Mouse (Mus musculus): Measurements from ENCODE around the gene Laptm4a. TPM values are rescaled to one million over a fixed set of nuclear protein-coding genes. Genes with fewer than 3 reads are reported as not detected.
A peak's percentile ranks its signal among the peaks of the same experiment; 100 is the strongest.

Laptm4a gene
- polyA plus RNA-seq, 1 experiment from 2014 or later: 69.2 TPM

DNA sequence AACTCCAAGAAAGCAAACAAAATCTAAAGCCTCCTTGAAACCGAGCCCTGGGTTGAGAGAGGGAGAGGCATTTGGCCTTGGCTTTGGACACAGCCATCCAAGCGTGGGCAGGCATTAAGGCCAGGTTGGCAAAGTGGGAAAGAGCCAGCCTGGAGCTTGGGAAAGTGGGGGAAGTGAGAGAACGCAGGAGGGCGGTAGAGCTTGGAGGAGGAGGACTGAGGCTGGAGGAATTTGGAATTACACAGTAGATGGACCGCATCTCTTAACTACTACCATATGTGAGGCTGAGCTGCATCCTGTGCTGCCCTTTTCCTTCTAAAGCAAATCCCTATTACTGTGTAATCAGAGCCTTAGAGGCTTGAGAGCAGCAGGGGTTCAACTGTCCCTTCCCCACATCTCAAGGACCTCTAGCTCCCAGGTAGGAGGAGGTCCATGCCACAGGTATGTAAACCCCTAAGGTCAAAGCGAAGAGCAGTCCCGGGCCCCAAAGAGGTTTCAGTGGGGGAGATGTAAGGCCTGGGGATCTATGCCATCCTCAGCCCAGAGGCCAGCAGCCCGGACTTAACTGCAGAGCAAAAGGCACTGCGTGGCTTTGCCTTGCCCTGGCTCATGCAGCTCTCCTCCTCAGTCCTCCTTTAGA, 7.6 kb upstream of the Laptm4a start:
- 68% methylated on average over 9 of the region's 9 CpGs for WGBS (ENCODE audit: insufficient replicate concordance)

DNA sequence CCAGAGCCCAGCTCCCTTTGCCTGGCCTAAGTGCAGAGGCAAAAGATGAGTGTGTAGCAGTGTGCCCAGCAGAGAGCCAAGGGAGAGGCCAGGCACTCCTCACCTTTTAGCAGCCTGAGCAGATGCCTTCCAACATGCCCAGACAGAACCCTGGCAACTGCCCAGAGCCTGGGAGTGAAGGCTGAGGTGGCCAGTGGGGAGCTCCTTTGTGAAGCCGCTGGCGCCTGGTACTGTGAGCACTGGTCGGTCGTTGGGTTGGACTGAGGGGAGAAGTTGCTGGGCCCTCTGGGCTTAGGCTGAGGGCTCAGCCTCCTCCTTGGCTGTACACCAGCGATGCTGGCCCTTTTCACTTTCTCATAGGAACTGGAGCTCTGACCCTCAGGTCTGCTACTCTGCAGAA, 5.1 kb upstream of the Laptm4a start:
- Histone ChIP-seq H3K9ac (no peak overlapping the region), H3K4me3 (replicated peaks) (no peak overlapping the region), H3K9me3 (replicated peaks) (no peaks in the 10 kb centered on the region), H3K4me1 (replicated peaks) (peaks cover 11% of the 10 kb centered on the region), H3K4me2 (no peak overlapping the region), H3K36me3 (replicated peaks) (no peaks in the 10 kb centered on the region), H3K27me3 (no peaks in the 10 kb centered on the region), H3K27ac (replicated peaks) (no peak overlapping the region)
- ATAC-seq (ENCODE audit: insufficient read depth): no peak
- 53% methylated on average over 5 of the region's 5 CpGs for WGBS (ENCODE audit: insufficient replicate concordance)

More for the DNA sequence above, 7.6 kb upstream of the Laptm4a start:
- Histone ChIP-seq H3K36me3 (replicated peaks) (no peaks in the 10 kb centered on the region), H3K9ac (no peak overlapping the region), H3K27me3 (no peaks in the 10 kb centered on the region), H3K4me1 (replicated peaks) (no peaks in the 10 kb centered on the region; the same call in 1 of the 2 replicates), H3K27ac (replicated peaks) (no peak overlapping the region), H3K4me2 (no peak overlapping the region), H3K4me3 (replicated peaks) (no peak overlapping the region), H3K9me3 (replicated peaks) (no peaks in the 10 kb centered on the region)
- ATAC-seq (ENCODE audit: insufficient read depth): no peak

DNA sequence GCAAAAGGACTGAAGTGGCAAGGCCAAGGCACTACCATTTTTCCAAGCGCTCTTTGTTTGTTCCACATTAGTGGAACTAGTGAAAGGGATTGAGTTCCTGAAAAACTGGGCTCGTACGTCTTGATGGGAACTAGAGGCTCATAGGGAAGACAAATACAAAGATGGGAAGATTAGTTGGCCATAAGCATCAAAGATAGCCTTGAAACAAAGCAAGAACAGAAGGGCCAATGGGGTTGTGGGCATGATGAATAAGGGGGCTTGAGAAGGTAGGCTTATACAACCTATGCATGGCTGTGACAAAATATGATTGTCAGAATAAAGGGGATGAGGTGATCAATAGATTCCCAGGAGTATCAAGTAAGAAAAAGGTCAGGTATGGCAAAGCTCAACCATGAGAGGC, 2.2 kb upstream of the Laptm4a start:
- no peak for ATAC-seq (ENCODE audit: insufficient read depth)
- H3K27me3 ChIP-seq: no peaks in the 10 kb centered on the region
- H3K27ac ChIP-seq (replicated peaks): no peak overlapping the region
- no peak overlapping the region for H3K4me3 ChIP-seq (replicated peaks)
- 71% methylated on average over 3 of the region's 3 CpGs for WGBS (ENCODE audit: insufficient replicate concordance)
- H3K9ac ChIP-seq: no peak overlapping the region
- no peak overlapping the region for H3K4me2 ChIP-seq
- H3K36me3 ChIP-seq (replicated peaks): no peaks in the 10 kb centered on the region
- peaks cover 29% of the 10 kb centered on the region for H3K4me1 ChIP-seq (replicated peaks)
- no peaks in the 10 kb centered on the region for H3K9me3 ChIP-seq (replicated peaks)

DNA sequence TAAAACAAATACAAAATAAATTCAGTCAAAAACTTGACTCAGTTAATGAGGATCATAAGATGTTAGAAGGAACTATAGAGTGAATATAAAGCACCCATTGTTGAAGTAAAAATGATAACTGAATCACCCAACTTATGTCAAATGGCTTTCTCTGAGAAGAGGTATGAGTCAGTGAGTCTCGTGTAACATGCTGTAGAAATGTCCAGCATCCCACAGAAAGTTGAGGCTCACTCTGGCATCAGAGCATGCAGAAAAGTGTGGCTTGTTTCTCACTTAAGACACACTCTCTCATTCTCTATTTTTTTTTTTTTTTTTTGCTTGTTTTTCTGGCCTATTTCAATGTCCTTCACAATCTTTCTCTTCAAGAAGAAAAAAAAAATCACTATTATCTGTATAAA, 469 bp upstream of the Laptm4a start:
- peak overlapping the region; percentile 92 for H3K27ac ChIP-seq (replicated peaks)
- H3K4me3 ChIP-seq (replicated peaks): peak overlapping the region; percentile 69
- ATAC-seq (ENCODE audit: insufficient read depth): no peak
- H3K27me3 ChIP-seq: no peaks in the 10 kb centered on the region
- WGBS (ENCODE audit: insufficient replicate concordance): 16% methylated on average over 1 of the region's 1 CpGs
- H3K36me3 ChIP-seq (replicated peaks): peaks cover 6% of the 10 kb centered on the region; the same call in 1 of the 2 replicates
- H3K9ac ChIP-seq: peak overlapping the region; percentile 73
- H3K9me3 ChIP-seq (replicated peaks): no peaks in the 10 kb centered on the region
- peak overlapping the region; percentile 83 for H3K4me2 ChIP-seq
- H3K4me1 ChIP-seq (replicated peaks): peaks cover 34% of the 10 kb centered on the region

DNA sequence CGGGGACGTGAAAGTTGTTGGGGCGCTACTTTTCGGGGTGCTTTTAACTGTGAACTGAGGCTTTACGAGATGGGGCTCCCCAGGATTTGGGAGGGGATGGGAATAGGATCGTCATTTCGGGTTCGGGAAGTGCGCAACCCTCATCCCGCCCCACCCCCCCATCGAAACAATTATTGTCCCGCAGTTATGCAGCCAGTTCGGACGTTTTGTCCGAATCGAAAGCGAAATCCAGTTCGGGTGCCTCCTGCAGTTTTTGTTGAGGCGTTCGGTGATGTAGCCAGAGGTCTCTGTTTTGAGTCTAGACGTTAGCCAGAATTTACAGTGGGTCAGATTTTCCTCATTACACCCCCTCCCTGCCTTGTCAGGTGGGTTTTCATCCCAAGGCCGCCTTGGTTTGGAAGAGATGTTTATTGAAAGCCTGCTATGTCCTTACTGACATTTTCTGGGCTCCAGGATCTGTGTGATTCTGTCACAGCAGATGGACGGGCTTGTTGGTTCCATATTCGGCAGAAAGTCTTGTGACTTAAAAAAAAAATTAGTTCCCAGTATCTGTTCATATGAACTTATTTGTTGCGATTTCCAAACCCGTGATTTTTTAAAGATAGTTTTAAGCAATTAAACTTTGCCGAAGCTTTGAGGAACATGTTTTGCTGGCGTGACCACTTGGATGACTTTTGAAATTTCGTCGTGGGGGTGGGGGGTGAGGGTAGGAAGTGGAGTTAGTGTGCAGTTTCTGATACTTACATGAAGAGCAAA, 1.1 kb downstream of the Laptm4a start:
- Histone ChIP-seq H3K9me3 (replicated peaks) (no peaks in the 10 kb centered on the region), H3K27ac (replicated peaks) (peak overlapping the region; percentile 92), H3K4me2 (peak overlapping the region; percentile 83), H3K27me3 (no peaks in the 10 kb centered on the region), H3K36me3 (replicated peaks) (peaks cover 9% of the 10 kb centered on the region; the same call in 1 of the 2 replicates), H3K4me3 (replicated peaks) (peak overlapping the region; percentile 69), H3K9ac (peak overlapping the region; percentile 73), H3K4me1 (replicated peaks) (peaks cover 34% of the 10 kb centered on the region)
- 1% methylated on average over 30 of the region's 30 CpGs for WGBS (ENCODE audit: insufficient replicate concordance)
- ATAC-seq (ENCODE audit: insufficient read depth): no peak

DNA sequence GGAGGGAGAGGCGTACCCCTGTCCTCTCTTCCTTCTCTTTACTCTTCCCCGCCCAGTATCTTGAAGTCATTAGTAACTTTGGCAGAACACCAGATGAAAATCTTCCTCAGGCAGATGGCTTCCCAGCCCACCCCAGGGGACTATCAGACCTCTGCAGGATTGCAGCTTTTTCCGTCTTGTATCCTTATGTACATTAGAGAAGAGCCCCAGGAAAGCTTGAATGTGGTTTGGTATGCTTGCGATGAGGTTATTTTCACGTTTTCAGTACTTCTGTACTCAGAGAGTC, 1.6 kb downstream of the Laptm4a start:
- H3K27me3 ChIP-seq: no peaks in the 10 kb centered on the region
- peaks cover 9% of the 10 kb centered on the region; the same call in 1 of the 2 replicates for H3K36me3 ChIP-seq (replicated peaks)
- ATAC-seq (ENCODE audit: insufficient read depth): no peak
- H3K9me3 ChIP-seq (replicated peaks): no peaks in the 10 kb centered on the region
- H3K4me2 ChIP-seq: peak overlapping the region; percentile 83
- peak overlapping the region; percentile 73 for H3K9ac ChIP-seq
- WGBS (ENCODE audit: insufficient replicate concordance): 5% methylated on average over 5 of the region's 5 CpGs
- peak overlapping the region; percentile 92 for H3K27ac ChIP-seq (replicated peaks)
- peak overlapping the region; percentile 69 for H3K4me3 ChIP-seq (replicated peaks)
- H3K4me1 ChIP-seq (replicated peaks): peaks cover 34% of the 10 kb centered on the region

DNA sequence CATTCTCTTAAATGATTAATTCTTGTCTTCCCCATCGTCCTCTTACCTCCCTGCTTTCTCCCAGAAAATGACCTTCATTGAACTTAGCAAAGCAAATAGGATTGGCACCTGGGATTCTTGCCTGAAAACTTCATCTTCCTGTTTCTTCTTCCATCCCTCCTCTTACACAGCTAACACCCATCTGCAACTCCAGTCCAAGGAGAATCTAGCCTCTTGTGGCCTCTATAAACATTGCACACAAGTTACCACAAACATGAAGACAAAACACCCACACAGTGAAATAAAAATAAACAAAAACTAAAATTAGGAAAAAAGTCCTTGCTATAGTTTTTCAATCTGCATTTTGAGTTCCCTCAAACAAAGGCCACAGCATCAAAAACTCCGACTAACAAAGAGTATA, 2.1 kb downstream of the Laptm4a start:
- H3K9me3 ChIP-seq (replicated peaks): no peaks in the 10 kb centered on the region
- no peaks in the 10 kb centered on the region for H3K27me3 ChIP-seq
- peaks cover 36% of the 10 kb centered on the region for H3K4me1 ChIP-seq (replicated peaks)
- no peak for ATAC-seq (ENCODE audit: insufficient read depth)
- H3K9ac ChIP-seq: peak overlapping the region; percentile 28; the same call in 1 of the 2 replicates
- 47% methylated on average over 2 of the region's 2 CpGs for WGBS (ENCODE audit: insufficient replicate concordance)
- H3K4me3 ChIP-seq (replicated peaks): peak overlapping the region; percentile 69
- H3K27ac ChIP-seq (replicated peaks): peak overlapping the region; percentile 92
- peak overlapping the region; percentile 83 for H3K4me2 ChIP-seq
- peaks cover 11% of the 10 kb centered on the region; the same call in 1 of the 2 replicates for H3K36me3 ChIP-seq (replicated peaks)

DNA sequence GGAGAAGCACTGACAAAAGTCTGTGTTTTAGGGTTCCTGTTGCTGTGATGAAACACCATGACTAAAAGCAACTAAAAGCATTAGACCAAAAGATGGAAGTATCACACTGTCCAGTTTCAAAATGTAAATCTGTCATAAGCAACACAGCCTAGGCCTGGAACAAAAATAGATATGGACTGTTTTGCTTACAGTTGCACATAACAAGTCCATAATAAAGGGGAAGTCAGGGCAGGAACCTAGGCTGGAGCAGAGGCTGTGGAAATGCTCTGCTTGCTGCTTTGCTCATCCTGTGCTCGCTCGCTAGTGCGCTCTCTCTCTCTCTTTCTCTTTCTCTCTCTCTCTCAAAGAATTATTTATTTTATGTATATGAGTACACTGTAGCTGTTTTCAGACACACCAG, 6.2 kb downstream of the Laptm4a start:
- Histone ChIP-seq H3K9me3 (replicated peaks) (no peaks in the 10 kb centered on the region), H3K4me2 (no peak overlapping the region; the same call in 1 of the 2 replicates), H3K9ac (no peak overlapping the region), H3K4me1 (replicated peaks) (peaks cover 47% of the 10 kb centered on the region), H3K27me3 (no peaks in the 10 kb centered on the region), H3K27ac (replicated peaks) (no peak overlapping the region), H3K4me3 (replicated peaks) (no peak overlapping the region), H3K36me3 (replicated peaks) (peaks cover 20% of the 10 kb centered on the region; the same call in 1 of the 2 replicates)
- ATAC-seq (ENCODE audit: insufficient read depth): no peak
- WGBS (ENCODE audit: insufficient replicate concordance): 67% methylated on average over 3 of the region's 3 CpGs

DNA sequence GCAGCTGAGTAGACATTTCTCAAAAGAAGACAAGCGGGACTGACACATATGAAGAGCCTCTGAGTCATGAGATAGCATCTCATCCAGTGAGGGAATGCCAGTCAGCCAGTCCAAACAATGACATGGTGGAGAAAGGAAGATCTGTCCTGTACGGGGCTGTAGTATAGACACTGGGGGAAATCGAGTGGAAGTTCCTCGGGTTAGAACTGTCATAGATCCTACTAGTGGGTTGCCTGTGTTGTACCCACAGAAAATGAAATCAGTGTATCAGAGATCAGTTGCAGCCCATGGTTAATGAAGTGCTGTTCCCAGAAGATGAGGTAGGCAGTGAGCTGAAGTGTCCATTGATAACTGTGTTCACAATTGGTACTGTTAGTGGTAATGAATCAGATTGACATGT, 7.3 kb downstream of the Laptm4a start:
- Histone ChIP-seq H3K36me3 (replicated peaks) (peaks cover 27% of the 10 kb centered on the region), H3K4me3 (replicated peaks) (no peak overlapping the region), H3K9ac (no peak overlapping the region), H3K27me3 (no peaks in the 10 kb centered on the region), H3K4me1 (replicated peaks) (peaks cover 35% of the 10 kb centered on the region), H3K27ac (replicated peaks) (no peak overlapping the region), H3K9me3 (replicated peaks) (no peaks in the 10 kb centered on the region), H3K4me2 (no peak overlapping the region)
- ATAC-seq (ENCODE audit: insufficient read depth): no peak
- whole genome bisulfite sequencing (ENCODE audit: insufficient replicate concordance): 64% methylated on average over 4 of the region's 4 CpGs

DNA sequence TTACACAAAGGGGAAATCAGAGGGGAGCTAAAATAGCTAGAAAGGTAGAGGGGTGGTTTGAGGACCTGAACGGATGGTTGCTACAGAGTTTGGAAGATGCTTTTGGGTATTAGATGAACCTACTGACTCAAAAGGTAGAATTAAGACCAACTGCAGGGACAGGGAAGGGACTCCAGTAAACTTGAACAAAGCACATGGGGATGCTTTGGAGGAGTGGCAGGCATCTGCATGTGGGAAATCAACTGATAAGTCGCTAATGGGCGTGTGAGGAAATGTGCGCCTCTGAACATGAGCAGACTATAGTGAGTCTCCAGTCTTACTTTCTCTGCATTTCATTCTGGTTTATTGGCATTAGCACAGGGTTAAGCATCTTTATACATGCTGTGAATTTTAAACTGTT, 9.6 kb downstream of the Laptm4a start:
- Histone ChIP-seq H3K36me3 (replicated peaks) (peaks cover 40% of the 10 kb centered on the region), H3K4me2 (0 out of 2 replicates have a peak overlapping the region, but pooled peaks have one; percentile 11), H3K9ac (no peak overlapping the region), H3K27me3 (no peaks in the 10 kb centered on the region), H3K27ac (replicated peaks) (no peak overlapping the region), H3K9me3 (replicated peaks) (no peaks in the 10 kb centered on the region), H3K4me1 (replicated peaks) (peaks cover 25% of the 10 kb centered on the region), H3K4me3 (replicated peaks) (no peak overlapping the region)
- WGBS (ENCODE audit: insufficient replicate concordance): 29% methylated on average over 4 of the region's 4 CpGs
- no peak for ATAC-seq (ENCODE audit: insufficient read depth)

DNA sequence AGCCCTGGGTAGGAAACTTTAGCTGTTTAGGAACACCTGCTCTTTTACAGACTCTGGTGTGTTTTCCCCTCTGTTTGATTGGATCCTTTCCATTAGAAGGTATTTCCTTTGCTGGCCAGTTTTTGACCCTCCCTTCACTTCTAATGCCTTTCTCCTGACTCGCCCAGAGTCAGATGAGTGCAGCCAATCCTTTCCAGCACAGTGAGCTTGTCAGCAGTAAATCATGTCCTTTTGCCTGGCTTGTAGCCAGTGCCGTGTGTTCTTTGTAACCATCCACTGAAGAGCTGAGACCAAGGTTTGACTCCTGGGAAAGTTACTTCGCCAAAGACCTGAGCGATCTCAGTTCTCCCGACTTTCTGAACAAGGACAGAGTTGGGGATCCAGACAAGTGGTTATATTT, 13.9 kb downstream of the Laptm4a start:
- Histone ChIP-seq H3K4me1 (replicated peaks) (peaks cover 12% of the 10 kb centered on the region), H3K4me3 (replicated peaks) (no peak overlapping the region), H3K9ac (no peak overlapping the region), H3K27ac (replicated peaks) (no peak overlapping the region), H3K36me3 (replicated peaks) (peaks cover 63% of the 10 kb centered on the region), H3K27me3 (no peaks in the 10 kb centered on the region), H3K9me3 (replicated peaks) (no peaks in the 10 kb centered on the region), H3K4me2 (no peak overlapping the region)
- no peak for ATAC-seq (ENCODE audit: insufficient read depth)
- 76% methylated on average over 5 of the region's 5 CpGs for WGBS (ENCODE audit: insufficient replicate concordance)

Measured in liver, embryonic 15.5 days (tissue).